Mouse (Mus musculus) lung, postnatal 14 days (tissue): Measurements from ENCODE around the gene 2300009A05Rik.

Experiments
- DNase-seq: peaks from one replicate; pipeline ENCODE4 v3.0.0; 2021

Gene 2300009A05Rik

GRCm38 (mm10) chr9:63398611-63399462 lies at the start of gene 2300009A05Rik:
Gene 2300009A05Rik, minus strand, starts transcription at chr9:63399246.
- DNase-seq, result peak; percentile 98

GRCm38 (mm10) chr9:63443695-63444094 lies 44.6 kb upstream of the 2300009A05Rik start:
- DNase-seq, result no peak

- no peak for DNase-seq
These were observed 31.6 kb upstream of the 2300009A05Rik start for GRCm38 (mm10) chr9:63430652-63431051.

- no peak for DNase-seq
These were observed 22.2 kb upstream of the 2300009A05Rik start for GRCm38 (mm10) chr9:63421096-63421736.

GRCm38 (mm10) chr9:63420396-63420795 lies 21.4 kb upstream of the 2300009A05Rik start:
- DNase-seq, result no peak

- no peak for DNase-seq
These were observed 1.1 kb upstream of the 2300009A05Rik start for GRCm38 (mm10) chr9:63400176-63400575.

GRCm38 (mm10) chr9:63399463-63399815 lies 393 bp upstream of the 2300009A05Rik start:
- DNase-seq, result no peak

- no peak for DNase-seq
These were observed 3.4 kb downstream of the 2300009A05Rik start for GRCm38 (mm10) chr9:63395612-63396011.

GRCm38 (mm10) chr9:63391307-63391706 lies 7.7 kb downstream of the 2300009A05Rik start:
- DNase-seq, result no peak

GRCm38 (mm10) chr9:63382761-63383160 lies 16.3 kb downstream of the 2300009A05Rik start:
- no peak for DNase-seq

- DNase-seq, result no peak
These were observed 18.7 kb downstream of the 2300009A05Rik start for GRCm38 (mm10) chr9:63380326-63380725.

GRCm38 (mm10) chr9:63378174-63378573 lies 20.9 kb downstream of the 2300009A05Rik start:
- DNase-seq, result no peak

GRCm38 (mm10) chr9:63377270-63378142 lies 21.5 kb downstream of the 2300009A05Rik start, which contains the start of gene Map2k5:
Gene Map2k5, minus strand, starts transcription at chr9:63377902.
- peak; percentile 92 for DNase-seq

GRCm38 (mm10) chr9:63373315-63373714 lies 25.7 kb downstream of the 2300009A05Rik start:
- no peak for DNase-seq

GRCm38 (mm10) chr9:63372541-63372940 lies 26.5 kb downstream of the 2300009A05Rik start:
- DNase-seq, result no peak

- DNase-seq, result no peak
These were observed 38.6 kb downstream of the 2300009A05Rik start for GRCm38 (mm10) chr9:63360410-63360809.

GRCm38 (mm10) chr9:63359016-63359415 lies 40.0 kb downstream of the 2300009A05Rik start:
- no peak for DNase-seq

- no peak for DNase-seq
These were observed 42.3 kb downstream of the 2300009A05Rik start for GRCm38 (mm10) chr9:63356721-63357120.

- DNase-seq, result no peak
These were observed 42.8 kb downstream of the 2300009A05Rik start for GRCm38 (mm10) chr9:63356278-63356677.

GRCm38 (mm10) chr9:63354168-63354567 lies 44.9 kb downstream of the 2300009A05Rik start:
- DNase-seq, result no peak

- no peak for DNase-seq
These were observed 49.0 kb downstream of the 2300009A05Rik start for GRCm38 (mm10) chr9:63350030-63350429.

GRCm38 (mm10) chr9:63349241-63349640 lies 49.8 kb downstream of the 2300009A05Rik start:
- no peak for DNase-seq

- DNase-seq, result no peak
These were observed 50.9 kb downstream of the 2300009A05Rik start for GRCm38 (mm10) chr9:63348146-63348545.
